Mouse (Mus musculus): ENCODE measurements at regions not wholly inside any gene's neighbourhood (a gene's known extent, or its start where the extent isn't known, plus 50 kb on each side); places are given as distances from the start of the nearest gene placed in this dataset.

- TF ChIP-seq CTCF (IDR thresholded peaks at IDR 0.05; ENCODE audit: low read depth, low read length) (no peak), POLR2AphosphoS5 (IDR thresholded peaks at IDR 0.05; ENCODE audit: insufficient replicate concordance, low read depth, low read length) (no peak)
Observed at GRCm38 (mm10) chr16:78135501-78135900, 165.8 kb upstream of the Cxadr start.

Measured in G1E (cell line).